Mouse (Mus musculus): ENCODE results near the gene Omd. TPM values are rescaled to one million over a fixed set of nuclear protein-coding genes. Genes with fewer than 3 reads are reported as not detected.

Gene Omd
- polyA plus RNA-seq, 1 experiment = 0.73 TPM

DNA sequence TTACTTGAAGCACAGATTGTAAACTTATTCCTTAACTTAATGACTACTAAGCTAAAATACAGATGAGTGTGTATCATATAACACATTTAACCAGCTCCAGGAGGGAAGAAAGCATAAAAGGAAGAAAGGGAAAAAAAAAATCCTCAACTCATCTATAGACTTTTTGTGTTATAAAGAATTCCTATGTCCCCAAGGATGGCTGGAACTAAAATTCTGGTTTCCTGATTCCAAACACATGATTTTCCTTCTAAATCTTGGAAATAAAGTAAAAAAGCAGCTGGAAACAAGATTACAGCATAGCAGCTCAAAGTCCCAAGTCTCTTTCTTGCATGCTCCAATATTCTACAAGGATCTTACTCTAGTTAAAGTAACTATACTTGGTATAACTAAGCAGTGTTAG lies 21.3 kb downstream of the Omd start:
- no peaks in the 10 kb centered on the region for H3K4me1 ChIP-seq (ENCODE audit: control insufficient read depth, insufficient read depth, low read length)
- no peak for DNase-seq

DNA sequence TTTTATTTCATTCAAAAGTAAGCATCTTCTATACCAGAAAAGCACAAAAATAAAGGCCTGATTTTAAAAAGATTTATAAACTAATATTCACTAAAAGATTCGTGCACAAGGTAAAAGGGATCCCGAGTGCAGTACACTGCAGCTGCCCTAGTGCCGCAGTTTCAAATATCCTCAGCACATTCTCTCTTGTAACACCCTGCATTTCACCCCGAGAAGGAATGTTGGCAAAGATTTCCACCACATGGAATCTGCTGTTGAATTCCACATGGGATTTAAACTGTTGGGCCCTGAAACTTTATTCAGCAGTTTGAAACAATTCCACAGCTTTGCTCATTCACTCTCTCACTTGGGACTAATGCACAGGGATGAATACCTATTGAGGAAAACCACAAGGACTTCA lies 25.5 kb downstream of the Omd start, which contains the start of gene Ogn:
TSS of gene Ogn (plus strand) at position 333 of the 400 bp plus-strand sequence.
- no peak for DNase-seq
- peak within 1 kb of the TSS; percentile 48 for H3K4me3 ChIP-seq (replicated peaks; ENCODE audit: extremely low read depth, low read depth, low read length)
- 64% methylated on average over 4 of the region's 4 CpGs for WGBS

More for the DNA sequence above, 21.3 kb downstream of the Omd start:
- TF ChIP-seq CTCF (IDR thresholded peaks at IDR 0.05; ENCODE audit: insufficient read depth, low read length) (no peak), POLR2A (IDR thresholded peaks at IDR 0.05; ENCODE audit: borderline replicate concordance, extremely low read depth, low read depth, low read length) (no peak)
- H3K4me3 ChIP-seq (replicated peaks; ENCODE audit: extremely low read depth, low read depth, low read length) = no peak overlapping the region

DNA sequence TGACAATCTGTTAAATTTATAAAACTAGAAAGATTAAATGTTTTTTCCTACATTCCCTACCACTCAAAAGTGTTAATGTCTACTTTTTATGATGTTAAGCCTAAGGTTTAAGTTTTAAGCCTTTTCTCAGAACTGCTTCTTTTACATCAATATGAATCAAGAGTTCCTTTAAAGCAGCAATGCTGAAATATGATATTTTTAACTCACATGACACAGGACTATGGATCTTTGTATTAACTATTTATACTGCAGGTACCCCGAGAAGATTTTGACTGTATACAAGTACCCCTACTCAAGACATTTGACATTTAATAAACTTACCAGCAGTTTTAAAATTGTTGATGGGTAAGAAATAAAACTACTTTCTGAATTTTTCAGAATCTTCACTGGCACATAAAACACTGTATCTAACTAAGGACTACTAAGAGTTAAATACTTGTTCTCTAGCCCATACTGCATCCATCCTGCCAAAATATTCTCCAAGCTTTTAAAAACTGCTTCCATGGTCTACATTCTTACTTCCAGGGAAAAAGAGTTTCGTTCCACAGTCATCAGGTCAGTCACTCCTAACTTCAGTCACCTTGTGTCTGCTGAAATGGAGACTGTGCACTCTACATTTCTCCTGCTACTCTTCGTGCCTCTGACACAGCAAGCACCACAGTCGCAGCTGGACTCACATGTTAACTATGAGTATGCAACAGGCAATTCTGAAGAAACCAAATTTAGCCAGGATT lies 26.5 kb downstream of the Omd start:
- Histone ChIP-seq H3K4me1 (ENCODE audit: control insufficient read depth, insufficient read depth, low read length) (no peaks in the 10 kb centered on the region), H3K4me3 (replicated peaks; ENCODE audit: extremely low read depth, low read depth, low read length) (peak overlapping the region; percentile 48)
- WGBS = 69% methylated on average over 4 of the region's 4 CpGs
- no peak for DNase-seq
- TF ChIP-seq POLR2A (IDR thresholded peaks at IDR 0.05; ENCODE audit: borderline replicate concordance, extremely low read depth, low read depth, low read length) (no peak), CTCF (IDR thresholded peaks at IDR 0.05; ENCODE audit: insufficient read depth, low read length) (no peak)

More for the DNA sequence above, 25.5 kb downstream of the Omd start, which contains the start of gene Ogn:
- H3K4me1 ChIP-seq (ENCODE audit: control insufficient read depth, insufficient read depth, low read length) = no peaks in the 10 kb centered on the region
- TF ChIP-seq POLR2A (IDR thresholded peaks at IDR 0.05; ENCODE audit: borderline replicate concordance, extremely low read depth, low read depth, low read length) (no peak), CTCF (IDR thresholded peaks at IDR 0.05; ENCODE audit: insufficient read depth, low read length) (no peak)

DNA sequence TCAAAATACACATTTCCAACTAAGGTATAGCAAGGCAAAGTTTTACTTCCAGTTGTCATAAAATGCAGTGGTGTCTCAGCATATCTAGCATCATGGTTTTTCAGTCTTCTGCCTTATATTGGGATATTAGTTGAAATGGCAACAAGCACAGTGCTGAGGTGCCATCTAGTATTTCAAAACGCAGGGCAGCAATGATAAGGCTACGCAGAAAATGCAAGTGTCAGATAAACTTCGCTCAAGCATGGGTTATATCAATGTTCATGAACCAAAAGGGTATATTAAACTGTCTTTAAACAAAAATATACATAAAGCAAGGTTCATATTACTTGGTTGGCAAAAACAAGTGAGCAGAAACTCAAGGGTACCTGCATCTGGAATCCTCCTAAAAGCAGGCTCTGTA lies 34.8 kb downstream of the Omd start:
- no peak for TF ChIP-seq POLR2A (IDR thresholded peaks at IDR 0.05; ENCODE audit: borderline replicate concordance, extremely low read depth, low read depth, low read length)
- WGBS = 81% methylated on average over 3 of the region's 3 CpGs
- Histone ChIP-seq H3K4me1 (ENCODE audit: control insufficient read depth, insufficient read depth, low read length) (no peaks in the 10 kb centered on the region), H3K4me3 (replicated peaks; ENCODE audit: extremely low read depth, low read depth, low read length) (no peak overlapping the region)
- no peak for DNase-seq

DNA sequence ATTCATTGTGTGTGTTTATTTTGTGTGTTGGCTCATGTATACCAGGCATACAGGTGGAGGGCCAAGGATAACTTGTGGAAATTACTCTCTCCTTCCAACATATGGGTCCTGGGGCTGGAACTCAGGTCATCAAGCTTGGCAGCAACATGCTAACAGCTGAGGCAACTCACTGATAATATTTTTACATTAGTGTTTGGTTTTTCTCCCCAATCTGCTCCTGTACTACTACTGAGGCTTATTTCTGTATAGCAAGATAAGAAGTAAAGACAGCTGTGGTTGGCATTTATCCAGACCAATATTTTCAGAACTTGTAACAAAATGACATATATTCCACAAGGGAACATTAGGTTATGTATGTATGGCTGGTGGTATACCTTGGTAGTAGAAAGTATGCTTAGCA lies 36.1 kb downstream of the Omd start:
- no peak for TF ChIP-seq CTCF (IDR thresholded peaks at IDR 0.05; ENCODE audit: insufficient read depth, low read length)
- TF ChIP-seq POLR2A (IDR thresholded peaks at IDR 0.05; ENCODE audit: borderline replicate concordance, extremely low read depth, low read depth, low read length) = no peak
- DNase-seq = no peak
- Histone ChIP-seq H3K4me3 (replicated peaks; ENCODE audit: extremely low read depth, low read depth, low read length) (no peak overlapping the region), H3K4me1 (ENCODE audit: control insufficient read depth, insufficient read depth, low read length) (no peaks in the 10 kb centered on the region)

DNA sequence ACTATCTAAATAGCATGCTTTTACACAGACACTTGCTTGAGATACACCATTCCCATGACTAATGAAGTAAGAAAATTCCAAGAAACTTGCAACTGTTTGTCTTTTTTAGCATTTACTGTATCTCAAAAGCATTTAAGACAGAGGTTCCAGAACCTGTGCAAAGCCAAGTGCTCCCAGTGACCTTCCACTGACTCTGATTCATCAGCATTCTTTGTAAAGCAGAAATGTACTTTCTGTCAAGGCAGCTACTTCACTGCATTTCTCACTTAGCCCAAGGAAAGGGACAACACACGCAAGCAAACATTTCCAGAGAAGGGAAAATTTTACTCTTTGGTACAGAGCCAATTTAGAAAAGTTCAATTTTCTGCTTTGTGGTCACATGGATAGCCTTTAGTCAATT lies 41.0 kb downstream of the Omd start:
- Histone ChIP-seq H3K4me3 (replicated peaks; ENCODE audit: extremely low read depth, low read depth, low read length) (no peak overlapping the region), H3K4me1 (ENCODE audit: control insufficient read depth, insufficient read depth, low read length) (no peaks in the 10 kb centered on the region)
- TF ChIP-seq CTCF (IDR thresholded peaks at IDR 0.05; ENCODE audit: insufficient read depth, low read length) (no peak), POLR2A (IDR thresholded peaks at IDR 0.05; ENCODE audit: borderline replicate concordance, extremely low read depth, low read depth, low read length) (no peak)
- DNase-seq = no peak
- WGBS = 69% methylated on average over 1 of the region's 1 CpGs

DNA sequence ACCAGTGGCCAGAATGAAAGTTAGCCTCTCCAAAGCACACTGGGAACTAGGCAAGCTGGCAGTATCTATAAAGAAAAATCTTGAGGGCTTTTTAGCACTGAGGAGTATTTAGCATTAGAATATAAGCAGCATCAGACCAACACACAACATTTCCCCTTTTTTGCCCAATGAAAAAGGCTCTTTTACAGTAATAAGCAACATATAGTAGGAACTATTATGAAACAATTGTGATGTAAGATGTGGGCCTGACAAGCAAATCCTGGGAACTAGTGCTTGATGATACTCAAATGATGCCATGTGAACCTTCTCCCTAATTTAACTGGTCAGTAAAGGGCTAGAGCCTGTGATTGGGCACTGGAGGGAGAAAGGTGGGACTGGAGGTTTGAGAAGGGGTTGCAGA lies 45.9 kb downstream of the Omd start:
- Histone ChIP-seq H3K4me3 (replicated peaks; ENCODE audit: extremely low read depth, low read depth, low read length) (no peak overlapping the region), H3K4me1 (ENCODE audit: control insufficient read depth, insufficient read depth, low read length) (no peaks in the 10 kb centered on the region)
- DNase-seq = no peak
- TF ChIP-seq POLR2A (IDR thresholded peaks at IDR 0.05; ENCODE audit: borderline replicate concordance, extremely low read depth, low read depth, low read length) = no peak
- no peak for TF ChIP-seq CTCF (IDR thresholded peaks at IDR 0.05; ENCODE audit: insufficient read depth, low read length)

DNA sequence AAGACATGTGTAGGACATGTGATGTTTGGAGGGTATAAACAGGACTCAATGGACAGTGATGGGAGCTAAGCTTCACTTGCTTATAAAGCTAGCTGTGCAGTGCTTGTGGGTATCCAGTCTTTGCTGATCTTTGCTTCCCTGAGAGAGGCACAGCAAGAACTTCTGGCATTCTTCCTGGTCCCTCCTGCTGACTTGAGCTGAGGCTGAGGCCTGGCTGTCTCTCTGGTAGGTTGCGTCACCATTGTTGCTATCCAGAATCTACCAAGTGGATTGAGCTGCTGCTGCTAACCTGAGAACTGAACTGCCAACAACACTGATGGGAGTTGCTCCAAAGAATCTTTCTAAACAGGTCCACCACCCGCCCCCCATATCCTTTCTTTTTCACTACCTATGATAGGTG lies 46.8 kb downstream of the Omd start:
- no peak for DNase-seq
- Histone ChIP-seq H3K4me3 (replicated peaks; ENCODE audit: extremely low read depth, low read depth, low read length) (no peak overlapping the region), H3K4me1 (ENCODE audit: control insufficient read depth, insufficient read depth, low read length) (no peaks in the 10 kb centered on the region)
- WGBS = 83% methylated on average over 2 of the region's 2 CpGs
- TF ChIP-seq POLR2A (IDR thresholded peaks at IDR 0.05; ENCODE audit: borderline replicate concordance, extremely low read depth, low read depth, low read length) (no peak), CTCF (IDR thresholded peaks at IDR 0.05; ENCODE audit: insufficient read depth, low read length) (no peak)

DNA sequence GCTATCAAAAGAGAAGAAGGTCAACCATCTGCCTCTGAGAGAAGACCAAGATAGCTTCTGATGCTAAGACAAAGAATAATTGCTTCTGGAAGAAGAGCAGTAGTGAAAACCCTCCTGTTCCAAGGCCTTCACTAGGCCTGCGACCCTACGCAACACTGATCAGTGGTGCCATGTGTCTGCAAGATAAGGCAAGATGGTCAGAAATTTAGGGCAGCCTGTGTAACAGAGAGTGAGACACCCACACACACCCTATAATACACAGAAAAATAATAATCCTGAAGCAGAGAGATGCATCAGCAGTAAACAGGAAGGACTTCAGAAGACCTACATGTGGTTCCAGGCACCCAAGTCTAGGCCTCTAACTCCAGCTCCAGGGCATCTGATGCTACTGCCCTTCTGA lies 57.7 kb downstream of the Omd start:
- Histone ChIP-seq H3K4me1 (ENCODE audit: control insufficient read depth, insufficient read depth, low read length) (peaks cover 2% of the 10 kb centered on the region), H3K4me3 (replicated peaks; ENCODE audit: extremely low read depth, low read depth, low read length) (no peak overlapping the region)
- no peak for DNase-seq
- 96% methylated on average over 2 of the region's 2 CpGs for WGBS
- TF ChIP-seq CTCF (IDR thresholded peaks at IDR 0.05; ENCODE audit: insufficient read depth, low read length) (no peak), POLR2A (IDR thresholded peaks at IDR 0.05; ENCODE audit: borderline replicate concordance, extremely low read depth, low read depth, low read length) (no peak)

Other genes starting within 250 kb of the Omd start
- gene Bicd2, start 240.9 kb upstream of the Omd start, polyA plus RNA-seq (2012; rRNA removed) = 53.3 and 63.2 TPM in 2 replicates
- 4.9 and 7.3 TPM in 2 replicates for gene Ippk, start 161.2 kb upstream of the Omd start, polyA plus RNA-seq (2012; rRNA removed)
- not detected in 2 replicates for gene Tes3-ps, start 89.1 kb upstream of the Omd start, polyA plus RNA-seq (2012; rRNA removed)
- gene Ecm2, start 77.7 kb upstream of the Omd start, polyA plus RNA-seq (2012; rRNA removed) = 3.1 and 7.5 TPM in 2 replicates
- gene Aspn, start 38.0 kb upstream of the Omd start, polyA plus RNA-seq (2012; rRNA removed) = 0.98 and 4.0 TPM in 2 replicates
- gene Ogn, start 25.6 kb downstream of the Omd start, polyA plus RNA-seq (2012; rRNA removed) = 28.7 and 53.1 TPM in 2 replicates
- 0.28 TPM in 1 of 2 replicates, not detected in the other for gene Cenpp, start 70.3 kb downstream of the Omd start, polyA plus RNA-seq (2012; rRNA removed)
- gene Nol8, start 70.6 kb downstream of the Omd start, polyA plus RNA-seq (2012; rRNA removed) = 0.81 and 1.4 TPM in 2 replicates
- gene Iars, start 99.6 kb downstream of the Omd start, polyA plus RNA-seq (2012; rRNA removed) = 10.4 and 17.4 TPM in 2 replicates
- gene Gm30302, start 216.5 kb downstream of the Omd start, polyA plus RNA-seq (2012; rRNA removed) = not detected in 2 replicates

Measured in lung, adult 2 months (tissue).